22 mouse cellular contexts compared by ENCODE assay signal in genomic region chr10:42249965-42250364, GRCm38 (mm10). TPM values are rescaled to one million over a fixed set of nuclear protein-coding genes. Genes with fewer than 3 reads are reported as not detected.
DNase-seq lines count a peak whose midpoint lies in the region; ATAC-seq and TF ChIP-seq lines count a peak whose summit lies in the region.
"Had no signal": no experiment of that assay in that cellular context is flagged by ENCODE, and none has a peak within 500 bp of the region (broad histone marks: within the 10 kb centered on the region; RNA-seq: fewer than 3 reads in every experiment).

No protein-coding gene starts in this region.

- 35% methylated on average over 2 of the region's 2 CpGs for WGBS in heart, embryonic 15.5 days
- WGBS in liver, embryonic 11.5 days = 63% methylated on average over 2 of the region's 2 CpGs
- 53% methylated on average over 2 of the region's 2 CpGs for WGBS in stomach, embryonic 16.5 days
- 75% methylated on average over 2 of the region's 2 CpGs for WGBS in midbrain, embryonic 16.5 days

- no peak overlapping the region for H3K9ac ChIP-seq in heart, embryonic 15.5 days
- no peak overlapping the region for H3K9ac ChIP-seq in liver, embryonic 11.5 days (ENCODE audit: low read depth, low read length)
- H3K9ac ChIP-seq in stomach, embryonic 16.5 days (ENCODE audit: low read length) = 0 out of 2 replicates have a peak overlapping the region, but pooled peaks have one; percentile 9
- no peak overlapping the region for H3K9ac ChIP-seq in midbrain, embryonic 16.5 days (ENCODE audit: low read depth, low read length)
- H3K9ac ChIP-seq: embryonic facial prominence, embryonic 15.5 days; limb, embryonic 12.5 days; lung, embryonic 14.5 days; neural tube, embryonic 13.5 days had no signal

- no peak for TF ChIP-seq CTCF in gastrocnemius, adult 2 months (IDR thresholded peaks at IDR 0.05)

- ATAC-seq in heart, embryonic 15.5 days (replicated peaks; ENCODE audit: insufficient number of reproducible peaks, insufficient read depth, low FRiP score, low read depth) = no peak
- no peak for ATAC-seq in liver, embryonic 11.5 days (replicated peaks; ENCODE audit: low FRiP score)
- no peak for ATAC-seq in stomach, embryonic 16.5 days (ENCODE audit: insufficient read depth, low FRiP score)
- ATAC-seq in midbrain, embryonic 16.5 days = no peak

- H3K4me1 ChIP-seq in heart, embryonic 15.5 days (replicated peaks) = peaks cover 76% of the 10 kb centered on the region
- peaks cover 87% of the 10 kb centered on the region for H3K4me1 ChIP-seq in liver, embryonic 11.5 days (replicated peaks; ENCODE audit: control insufficient read depth, insufficient read depth, low read length)
- H3K4me1 ChIP-seq in stomach, embryonic 16.5 days (ENCODE audit: control insufficient read depth, insufficient read depth, low read length) = peaks cover 60% of the 10 kb centered on the region
- H3K4me1 ChIP-seq in midbrain, embryonic 16.5 days (ENCODE audit: control insufficient read depth, insufficient read depth, low read length) = peaks cover 5% of the 10 kb centered on the region; the same call in 1 of the 2 replicates

- intact Hi-C loops in gastrocnemius, adult 2 months (cut with DNase I) = loop anchor here (2.0 kb wide), 2 partner anchors 15 to 27 kb away; partner anchors contain the start of gene Foxo3
- intact Hi-C loops in gastrocnemius, postnatal 36 days (cut with DNase I) = no loop called here
- intact Hi-C loops in heart, postnatal 10 days (cut with DNase I) = no loop called here

- H3K4me2 ChIP-seq in heart, embryonic 15.5 days = peak overlapping the region; percentile 13; the same call in 1 of the 2 replicates
- peak overlapping the region; percentile 13 for H3K4me2 ChIP-seq in liver, embryonic 11.5 days
- H3K4me2 ChIP-seq in stomach, embryonic 16.5 days (ENCODE audit: low read depth, low read length) = no peak overlapping the region
- no peak overlapping the region for H3K4me2 ChIP-seq in midbrain, embryonic 16.5 days (ENCODE audit: low read length)
- H3K4me2 ChIP-seq: embryonic facial prominence, embryonic 15.5 days; limb, embryonic 12.5 days; midbrain, embryonic 11.5 days; neural tube, embryonic 13.5 days had no signal

- no peaks in the 10 kb centered on the region for H3K27me3 ChIP-seq in heart, embryonic 15.5 days
- H3K27me3 ChIP-seq in liver, embryonic 11.5 days (replicated peaks; ENCODE audit: control insufficient read depth, insufficient read depth, low read length) = no peaks in the 10 kb centered on the region
- no peaks in the 10 kb centered on the region for H3K27me3 ChIP-seq in stomach, embryonic 16.5 days (ENCODE audit: control insufficient read depth, insufficient read depth, low read length)
- no peaks in the 10 kb centered on the region for H3K27me3 ChIP-seq in midbrain, embryonic 16.5 days (ENCODE audit: control insufficient read depth, insufficient read depth, low read depth, low read length)
- H3K27me3 ChIP-seq: embryonic facial prominence, embryonic 15.5 days; limb, embryonic 12.5 days; neural tube, embryonic 13.5 days had no signal

- DNase-seq in gastrocnemius, adult 2 months = no peak
- no peak for DNase-seq in gastrocnemius, postnatal 36 days
- DNase-seq in heart, postnatal 10 days = no peak
- DNase-seq in liver, embryonic 11.5 days (ENCODE audit: low spot score) = no peak
- no peak for DNase-seq in liver
- DNase-seq: adrenal gland, postnatal 25 days; cerebellum, adult 11 months; cerebellum, postnatal 10 days; gastrocnemius, postnatal 14 days; kidney, adult 9 months; kidney, postnatal 36 days; lung, embryonic 14.5 days; right cerebral cortex, adult 18-20 months; thymus, postnatal 14 days had no signal

- no peak overlapping the region for H3K4me3 ChIP-seq in gastrocnemius, adult 2 months
- no peak overlapping the region for H3K4me3 ChIP-seq in heart, embryonic 15.5 days
- H3K4me3 ChIP-seq in liver, embryonic 11.5 days (ENCODE audit: low read depth, low read length) = no peak overlapping the region
- no peak overlapping the region for H3K4me3 ChIP-seq in stomach, embryonic 16.5 days (replicated peaks; ENCODE audit: low read length)
- H3K4me3 ChIP-seq in midbrain, embryonic 16.5 days (ENCODE audit: low read depth, low read length) = no peak overlapping the region
- H3K4me3 ChIP-seq: embryonic facial prominence, embryonic 15.5 days; limb, embryonic 12.5 days; neural tube, embryonic 13.5 days had no signal

- H3K27ac ChIP-seq in gastrocnemius, adult 2 months = peak overlapping the region; percentile 91
- H3K27ac ChIP-seq in heart, embryonic 15.5 days = peak overlapping the region; percentile 32; the same call in 1 of the 2 replicates
- peak overlapping the region; percentile 32; the same call in 1 of the 2 replicates for H3K27ac ChIP-seq in liver, embryonic 11.5 days (ENCODE audit: low read depth, low read length)
- H3K27ac ChIP-seq in stomach, embryonic 16.5 days (ENCODE audit: low read length) = peak overlapping the region; percentile 16; the same call in 1 of the 2 replicates
- H3K27ac ChIP-seq in midbrain, embryonic 16.5 days (ENCODE audit: low read length) = no peak overlapping the region
- H3K27ac ChIP-seq: limb, embryonic 12.5 days; macrophage; neural tube, embryonic 13.5 days had no signal

- H3K36me3 ChIP-seq in heart, embryonic 15.5 days = no peaks in the 10 kb centered on the region
- no peaks in the 10 kb centered on the region; the same call in 1 of the 2 replicates for H3K36me3 ChIP-seq in liver, embryonic 11.5 days (ENCODE audit: control insufficient read depth, insufficient read depth, low read length)
- H3K36me3 ChIP-seq in stomach, embryonic 16.5 days (ENCODE audit: control insufficient read depth, insufficient read depth, low read length) = no peaks in the 10 kb centered on the region
- no peaks in the 10 kb centered on the region for H3K36me3 ChIP-seq in midbrain, embryonic 16.5 days (ENCODE audit: control insufficient read depth, insufficient read depth, low read length)
- H3K36me3 ChIP-seq: embryonic facial prominence, embryonic 15.5 days; limb, embryonic 12.5 days; neural tube, embryonic 13.5 days had no signal

- H3K9me3 ChIP-seq in heart, embryonic 15.5 days (replicated peaks) = no peaks in the 10 kb centered on the region
- no peaks in the 10 kb centered on the region for H3K9me3 ChIP-seq in liver, embryonic 11.5 days (ENCODE audit: control insufficient read depth, low read length)
- no peaks in the 10 kb centered on the region for H3K9me3 ChIP-seq in stomach, embryonic 16.5 days (replicated peaks; ENCODE audit: control insufficient read depth, low read length)
- H3K9me3 ChIP-seq in midbrain, embryonic 16.5 days (replicated peaks; ENCODE audit: control insufficient read depth, low read length, poor library complexity, severe bottlenecking) = no peaks in the 10 kb centered on the region
- H3K9me3 ChIP-seq: embryonic facial prominence, embryonic 15.5 days; limb, embryonic 12.5 days; neural tube, embryonic 13.5 days had no signal

RNA-seq across cellular contexts. Expression of gene Foxo3, which starts 26.6 kb away (rescaled TPM):
- total RNA-seq in gastrocnemius, adult 2 months (2021) = 10 to 100 TPM; 25.7 to 40.5 TPM
- 10 to 100 TPM; 25.6 to 31.0 TPM for total RNA-seq in gastrocnemius, postnatal 36 days (2021)
- 5.7 and 6.8 TPM in 2 replicates for polyA plus RNA-seq in heart, embryonic 15.5 days (2015; fragmentation: Nextera tagmentation; extraction: Ambion mirVana)
- 10 to 100 TPM; 44.1 to 68.3 TPM for total RNA-seq in heart, postnatal 10 days (2021)
- 11.7 and 12.3 TPM in 2 replicates for polyA plus RNA-seq in liver, embryonic 11.5 days (2014; fragmentation: Nextera tagmentation; extraction: Ambion mirVana)
- polyA plus RNA-seq in stomach, embryonic 16.5 days (2015; fragmentation: Nextera tagmentation; extraction: Ambion mirVana) = 7.2 and 7.6 TPM in 2 replicates
- 3.8 TPM in 2 replicates for polyA plus RNA-seq in midbrain, embryonic 16.5 days (2015; fragmentation: Nextera tagmentation; extraction: Ambion mirVana)

Comparison
In these comparisons a context has a peak if more than half of its experiments do, and no peak if none do; other contexts are left out.
1. H3K4me2 ChIP-seq: peak in heart, embryonic 15.5 days (single experiment) and liver, embryonic 11.5 days (single experiment); none in stomach, embryonic 16.5 days (single experiment) and midbrain, embryonic 16.5 days (single experiment).